Mouse (Mus musculus): ENCODE data around the gene Gm21820. TPM values are rescaled to one million over a fixed set of nuclear protein-coding genes. Genes with fewer than 3 reads are reported as not detected.
"Not testable (repeated sequence)": the region's sequence is repeated elsewhere in the genome, so short reads cannot be mapped to it uniquely, and the experiment has no call there.

Gene Gm21820
- polyA plus RNA-seq (2015; fragmentation: Nextera tagmentation; extraction: Ambion mirVana) = not detected in 2 replicates

- H3K4me1 ChIP-seq (replicated peaks); H3K27me3 ChIP-seq; H3K36me3 ChIP-seq (replicated peaks); ATAC-seq (ENCODE audit: insufficient read depth); H3K4me3 ChIP-seq (replicated peaks); H3K4me2 ChIP-seq; H3K27ac ChIP-seq (replicated peaks); H3K9ac ChIP-seq; H3K9me3 ChIP-seq (replicated peaks): not testable (repeated sequence)
- WGBS (ENCODE audit: insufficient replicate concordance) = 17% methylated on average over 1 of the region's 1 CpGs
Measured at GRCm38 (mm10) chrY:5249341-5249740, at the start of gene Gm21820. TSS of gene Gm21820 (minus strand) at chrY:5249441.

Other genes with a start within 250 kb of the Gm21820 start
- gene Gm20918, start 205.5 kb downstream of the Gm21820 start, polyA plus RNA-seq (2015; fragmentation: Nextera tagmentation; extraction: Ambion mirVana) = not detected in 2 replicates

All from liver, embryonic 15.5 days (tissue).